Mouse (Mus musculus) kidney, embryonic 15.5 days (tissue): Measurements from ENCODE around the gene Neurl4. TPM values are rescaled to one million over a fixed set of nuclear protein-coding genes. Genes with fewer than 3 reads are reported as not detected.

Experiments used
- ATAC-seq: fragments of 200-750 bp; cut with Nextera tagmentation; replicated peaks from 2 replicates; pipeline ENCODE4 v1.8.0; 2017; ENCODE audit warnings: moderate TSS enrichment; ENCODE audit not compliant: low FRiP score
- H3K27ac ChIP-seq: fragments of 300-500 bp; sonication (generic); 2 replicates; pipeline ENCODE4 v1.5.1; 2015; ENCODE audit warnings: mild to moderate bottlenecking, inconsistent platforms
- H3K27me3 ChIP-seq: fragments of 300-500 bp; sonication (generic); 2 replicates; pipeline ENCODE4 v1.6.1; 2015; ENCODE audit warnings: inconsistent platforms
- H3K36me3 ChIP-seq: fragments of 300-500 bp; sonication (generic); 2 replicates; pipeline ENCODE4 v1.6.1; 2015; ENCODE audit warnings: inconsistent platforms
- H3K4me1 ChIP-seq: fragments of 300-500 bp; sonication (generic); 2 replicates; pipeline ENCODE4 v1.6.1; 2015; ENCODE audit warnings: inconsistent platforms
- H3K4me2 ChIP-seq: fragments of 300-500 bp; sonication (generic); 2 replicates; pipeline ENCODE4 v1.6.1; 2015; ENCODE audit warnings: moderate library complexity, mild to moderate bottlenecking, inconsistent platforms
- H3K4me3 ChIP-seq: fragments of 300-500 bp; sonication (generic); replicated peaks from 2 replicates; pipeline ENCODE4 v1.5.1; 2015; ENCODE audit warnings: mild to moderate bottlenecking, inconsistent platforms
- H3K9ac ChIP-seq: fragments of 300-500 bp; sonication (generic); 2 replicates; pipeline ENCODE4 v1.6.1; 2015; ENCODE audit warnings: mild to moderate bottlenecking, inconsistent platforms
- H3K9me3 ChIP-seq: fragments of 300-500 bp; sonication (generic); replicated peaks from 2 replicates; pipeline ENCODE4 v1.6.1; 2016; ENCODE audit warnings: inconsistent platforms
- WGBS: fragments of 180-500 bp; shearing (Covaris S2); methylation state at CpG from one replicate; pipeline ENCODE4 v1.1.7; 2015; ENCODE audit warnings: mixed read lengths; 5-methylcytosine and 5-hydroxymethylcytosine counted together
- polyA plus RNA-seq: library from polyadenylated mRNA; unstranded; fragments of >200 nt; fragmentation: Nextera tagmentation; extraction: Ambion mirVana; gene quantifications from 2 replicates; pipeline ENCODE4 v1.2.1, GENCODE M21; 2015

The Neurl4 gene
- polyA plus RNA-seq, 1 experiment from 2014 or later: 10.8 TPM

GRCm38 (mm10) chr11:69904311-69904710 is 3.4 kb downstream of the Neurl4 start:
- peaks cover 60% of the 10 kb centered on the region for H3K36me3 ChIP-seq
- H3K4me2 ChIP-seq: no peak overlapping the region
- H3K9me3 ChIP-seq: no peaks in the 10 kb centered on the region
- WGBS: 95% methylated on average over 9 of the region's 9 CpGs
- H3K4me3 ChIP-seq: no peak overlapping the region
- no peak for ATAC-seq
- H3K27ac ChIP-seq: no peak overlapping the region
- no peaks in the 10 kb centered on the region for H3K27me3 ChIP-seq
- no peak overlapping the region for H3K9ac ChIP-seq
- peaks cover 22% of the 10 kb centered on the region for H3K4me1 ChIP-seq

GRCm38 (mm10) chr11:69908645-69909044 is 7.8 kb downstream of the Neurl4 start:
- Histone ChIP-seq H3K9ac (no peak overlapping the region), H3K27ac (no peak overlapping the region), H3K36me3 (peaks cover 99% of the 10 kb centered on the region), H3K9me3 (no peaks in the 10 kb centered on the region), H3K4me3 (no peak overlapping the region), H3K4me2 (no peak overlapping the region), H3K27me3 (no peaks in the 10 kb centered on the region), H3K4me1 (peaks cover 11% of the 10 kb centered on the region)
- ATAC-seq: no peak
- 89% methylated on average over 11 of the region's 11 CpGs for WGBS

- H3K4me2 ChIP-seq: no peak overlapping the region
- 90% methylated on average over 5 of the region's 5 CpGs for WGBS
Observed at GRCm38 (mm10) chr11:69909174-69909573, 8.3 kb downstream of the Neurl4 start.

GRCm38 (mm10) chr11:69910177-69910576 is 9.3 kb downstream of the Neurl4 start:
- peaks cover 22% of the 10 kb centered on the region for H3K4me1 ChIP-seq
- WGBS: 92% methylated on average over 8 of the region's 8 CpGs
- H3K9ac ChIP-seq: no peak overlapping the region
- H3K36me3 ChIP-seq: peaks cover 90% of the 10 kb centered on the region
- no peak for ATAC-seq
- H3K4me3 ChIP-seq: no peak overlapping the region
- H3K9me3 ChIP-seq: no peaks in the 10 kb centered on the region
- no peak overlapping the region for H3K4me2 ChIP-seq
- H3K27ac ChIP-seq: no peak overlapping the region
- no peaks in the 10 kb centered on the region for H3K27me3 ChIP-seq

More at GRCm38 (mm10) chr11:69909174-69909573, 8.3 kb downstream of the Neurl4 start:
- H3K36me3 ChIP-seq: peaks cover 94% of the 10 kb centered on the region
- no peaks in the 10 kb centered on the region for H3K27me3 ChIP-seq
- peaks cover 12% of the 10 kb centered on the region for H3K4me1 ChIP-seq
- H3K4me3 ChIP-seq: no peak overlapping the region
- no peak overlapping the region for H3K9ac ChIP-seq
- H3K27ac ChIP-seq: no peak overlapping the region
- no peak for ATAC-seq
- H3K9me3 ChIP-seq: no peaks in the 10 kb centered on the region

GRCm38 (mm10) chr11:69910781-69911560 is 10.1 kb downstream of the Neurl4 start:
- H3K4me3 ChIP-seq: no peak overlapping the region
- 90% methylated on average over 17 of the region's 17 CpGs for WGBS
- H3K36me3 ChIP-seq: peaks cover 90% of the 10 kb centered on the region
- H3K4me2 ChIP-seq: no peak overlapping the region
- no peak overlapping the region for H3K9ac ChIP-seq
- ATAC-seq: no peak
- H3K27ac ChIP-seq: no peak overlapping the region
- peaks cover 29% of the 10 kb centered on the region for H3K4me1 ChIP-seq
- H3K27me3 ChIP-seq: no peaks in the 10 kb centered on the region
- H3K9me3 ChIP-seq: no peaks in the 10 kb centered on the region

- H3K4me1 ChIP-seq: peaks cover 34% of the 10 kb centered on the region
- H3K27ac ChIP-seq: no peak overlapping the region
- no peaks in the 10 kb centered on the region for H3K27me3 ChIP-seq
- H3K9ac ChIP-seq: no peak overlapping the region
- peaks cover 90% of the 10 kb centered on the region for H3K36me3 ChIP-seq
- no peaks in the 10 kb centered on the region for H3K9me3 ChIP-seq
- no peak overlapping the region for H3K4me3 ChIP-seq
- no peak overlapping the region for H3K4me2 ChIP-seq
- 92% methylated on average over 6 of the region's 6 CpGs for WGBS
- no peak for ATAC-seq
Observed at GRCm38 (mm10) chr11:69911701-69912100, 10.8 kb downstream of the Neurl4 start.

GRCm38 (mm10) chr11:69912716-69913530 is 12.1 kb downstream of the Neurl4 start:
- Histone ChIP-seq H3K36me3 (peaks cover 90% of the 10 kb centered on the region), H3K4me3 (peak overlapping the region; percentile 72), H3K4me1 (peaks cover 42% of the 10 kb centered on the region), H3K9ac (peak overlapping the region; percentile 76), H3K9me3 (no peaks in the 10 kb centered on the region), H3K27ac (peak overlapping the region; percentile 93; the same call in 1 of the 2 replicates), H3K27me3 (no peaks in the 10 kb centered on the region), H3K4me2 (peak overlapping the region; percentile 87)
- ATAC-seq: no peak
- 75% methylated on average over 15 of the region's 15 CpGs for WGBS

GRCm38 (mm10) chr11:69913554-69914371 is 12.9 kb downstream of the Neurl4 start, which contains the start of gene Gps2:
Gene Gps2, plus strand, starts transcription at chr11:69913888.
- no peaks in the 10 kb centered on the region for H3K9me3 ChIP-seq
- peaks cover 47% of the 10 kb centered on the region for H3K4me1 ChIP-seq
- peak within 1 kb of the TSS; percentile 87 for H3K4me2 ChIP-seq
- H3K4me3 ChIP-seq: peak within 1 kb of the TSS; percentile 72
- H3K36me3 ChIP-seq: peaks cover 90% of the 10 kb centered on the region
- WGBS: 1% methylated on average over 60 of the region's 61 CpGs
- peak; percentile 90 for ATAC-seq
- peak within 1 kb of the TSS; percentile 76 for H3K9ac ChIP-seq
- no peaks in the 10 kb centered on the region for H3K27me3 ChIP-seq
- H3K27ac ChIP-seq: peak within 1 kb of the TSS; percentile 93

- WGBS: 3% methylated on average over 17 of the region's 17 CpGs
- Histone ChIP-seq H3K4me1 (peaks cover 53% of the 10 kb centered on the region), H3K27me3 (no peaks in the 10 kb centered on the region), H3K36me3 (peaks cover 88% of the 10 kb centered on the region), H3K4me3 (peak overlapping the region; percentile 72), H3K27ac (peak overlapping the region; percentile 93), H3K9me3 (no peaks in the 10 kb centered on the region), H3K4me2 (peak overlapping the region; percentile 87), H3K9ac (peak overlapping the region; percentile 76)
- no peak for ATAC-seq
Observed at GRCm38 (mm10) chr11:69914372-69914764, 13.5 kb downstream of the Neurl4 start.

GRCm38 (mm10) chr11:69914917-69915430 is 14.1 kb downstream of the Neurl4 start:
- Histone ChIP-seq H3K4me3 (peak overlapping the region; percentile 72), H3K4me2 (peak overlapping the region; percentile 87), H3K36me3 (peaks cover 82% of the 10 kb centered on the region), H3K9ac (peak overlapping the region; percentile 76), H3K27me3 (no peaks in the 10 kb centered on the region), H3K27ac (no peak overlapping the region), H3K4me1 (peaks cover 58% of the 10 kb centered on the region), H3K9me3 (no peaks in the 10 kb centered on the region)
- no peak for ATAC-seq
- 38% methylated on average over 9 of the region's 9 CpGs for WGBS
